Mouse (Mus musculus) embryonic facial prominence, embryonic 14.5 days (tissue): Measurements from ENCODE around the gene Mrc1. TPM values are rescaled to one million over a fixed set of nuclear protein-coding genes. Genes with fewer than 3 reads are reported as not detected.

Source experiments
- ATAC-seq: fragments of 200-750 bp; cut with Nextera tagmentation; 2 replicates; pipeline ENCODE4 v1.8.0; 2017; ENCODE audit warnings: low read depth, moderate number of reproducible peaks, moderate TSS enrichment
- DNase-seq: peaks from one replicate; pipeline ENCODE4 v3.0.0-alpha.2; 2015; ENCODE audit warnings: low spot score
- H3K27ac ChIP-seq: fragments of 300-500 bp; sonication (generic); replicated peaks from 2 replicates; pipeline ENCODE4 v1.5.1; 2014; ENCODE audit warnings: low read depth, mild to moderate bottlenecking, low read length, moderate library complexity
- H3K27me3 ChIP-seq: fragments of 300-500 bp; sonication (generic); replicated peaks from 2 replicates; pipeline ENCODE4 v1.6.1; 2014; ENCODE audit warnings: low read length; ENCODE audit not compliant: control insufficient read depth, insufficient read depth
- H3K36me3 ChIP-seq: fragments of 300-500 bp; sonication (generic); 2 replicates; pipeline ENCODE4 v1.6.1; 2014; ENCODE audit warnings: low read length, mixed read lengths; ENCODE audit not compliant: control insufficient read depth, insufficient read depth
- H3K4me1 ChIP-seq: fragments of 300-500 bp; sonication (generic); 2 replicates; pipeline ENCODE4 v1.6.1; 2014; ENCODE audit warnings: antibody characterized with exemption, low read length; ENCODE audit not compliant: control insufficient read depth, insufficient read depth
- H3K4me2 ChIP-seq: fragments of 300-500 bp; sonication (generic); 2 replicates; pipeline ENCODE4 v1.6.1; 2014; ENCODE audit warnings: low read depth, mild to moderate bottlenecking, low read length, moderate library complexity, mixed read lengths
- H3K4me3 ChIP-seq: fragments of 300-500 bp; sonication (generic); 2 replicates; pipeline ENCODE4 v1.5.1; 2014; ENCODE audit warnings: low read depth, mild to moderate bottlenecking, low read length
- H3K9ac ChIP-seq: fragments of 300-500 bp; sonication (generic); 2 replicates; pipeline ENCODE4 v1.6.1; 2014; ENCODE audit warnings: low read depth, mild to moderate bottlenecking, low read length, moderate library complexity, mixed read lengths
- H3K9me3 ChIP-seq: fragments of 300-500 bp; sonication (generic); 2 replicates; pipeline ENCODE4 v1.6.1; 2016; ENCODE audit warnings: low read length; ENCODE audit not compliant: control insufficient read depth
- WGBS: fragments of 180-500 bp; shearing (Covaris S2); extraction: QIAGEN DNeasy Blood & Tissue Kit; methylation state at CpG from one replicate; pipeline ENCODE4 v1.1.7; 2014; 5-methylcytosine and 5-hydroxymethylcytosine counted together
- polyA plus RNA-seq: library from polyadenylated mRNA; unstranded; fragments of >200 nt; fragmentation: Nextera tagmentation; extraction: Ambion mirVana; gene quantifications from 2 replicates; pipeline ENCODE4 v1.2.1, GENCODE M21; 2014

The Mrc1 gene
- polyA plus RNA-seq, 1 experiment from 2014 or later, result 21.0 TPM

- DNase-seq, result no peak
- no peak overlapping the region for H3K9ac ChIP-seq
- ATAC-seq, result no peak
- H3K27ac ChIP-seq, result no peak overlapping the region
- H3K4me3 ChIP-seq, result no peak overlapping the region
- H3K36me3 ChIP-seq, result no peaks in the 10 kb centered on the region
- no peaks in the 10 kb centered on the region for H3K4me1 ChIP-seq
- H3K4me2 ChIP-seq, result no peak overlapping the region
- 76% methylated on average over 3 of the region's 3 CpGs for WGBS
- H3K27me3 ChIP-seq, result no peaks in the 10 kb centered on the region
- no peaks in the 10 kb centered on the region for H3K9me3 ChIP-seq
These were observed 22.7 kb downstream of the Mrc1 start for GRCm38 (mm10) chr2:14251938-14252337.

DNA sequence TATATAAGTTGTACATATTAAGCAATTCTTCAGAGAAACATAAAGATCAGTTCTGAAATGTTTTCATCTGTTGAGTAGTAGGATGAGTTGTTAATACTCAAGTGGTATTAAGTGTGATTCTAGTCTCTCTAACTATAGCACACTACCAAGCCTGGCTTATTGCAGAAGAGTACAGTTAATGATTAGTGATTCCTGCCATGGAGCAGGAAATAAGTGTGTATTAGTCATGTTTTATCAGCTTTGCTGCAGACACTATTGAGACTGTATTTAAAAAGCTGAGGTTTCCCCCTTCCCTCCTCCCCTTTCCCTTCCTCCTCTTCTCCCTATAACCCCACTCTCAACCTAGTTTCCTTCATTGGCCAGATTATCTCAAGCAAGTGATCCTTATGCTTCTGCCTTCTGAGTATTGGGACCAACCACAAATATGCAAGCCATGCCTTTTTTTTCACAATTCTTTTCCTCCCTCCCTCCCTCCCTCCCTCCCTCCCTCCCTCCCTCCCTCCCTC, 29.2 kb downstream of the Mrc1 start:
- ATAC-seq, result no peak
- Histone ChIP-seq H3K4me2 (no peak overlapping the region), H3K9me3 (no peaks in the 10 kb centered on the region)

GRCm38 (mm10) chr2:14262090-14262489, 32.9 kb downstream of the Mrc1 start:
- DNase-seq (no peak), ATAC-seq (no peak)
- WGBS, result 82% methylated on average over 1 of the region's 1 CpGs
- no peak overlapping the region for H3K4me2 ChIP-seq
- H3K36me3 ChIP-seq, result no peaks in the 10 kb centered on the region
- no peaks in the 10 kb centered on the region for H3K4me1 ChIP-seq
- H3K27me3 ChIP-seq, result no peaks in the 10 kb centered on the region
- H3K27ac ChIP-seq, result no peak overlapping the region
- H3K9ac ChIP-seq, result no peak overlapping the region
- no peaks in the 10 kb centered on the region for H3K9me3 ChIP-seq
- no peak overlapping the region for H3K4me3 ChIP-seq

More for the DNA sequence above, 29.2 kb downstream of the Mrc1 start:
- Histone ChIP-seq H3K27me3 (no peaks in the 10 kb centered on the region), H3K36me3 (no peaks in the 10 kb centered on the region), H3K4me1 (no peaks in the 10 kb centered on the region), H3K27ac (no peak overlapping the region), H3K9ac (no peak overlapping the region), H3K4me3 (no peak overlapping the region)
- DNase-seq, result no peak

DNA sequence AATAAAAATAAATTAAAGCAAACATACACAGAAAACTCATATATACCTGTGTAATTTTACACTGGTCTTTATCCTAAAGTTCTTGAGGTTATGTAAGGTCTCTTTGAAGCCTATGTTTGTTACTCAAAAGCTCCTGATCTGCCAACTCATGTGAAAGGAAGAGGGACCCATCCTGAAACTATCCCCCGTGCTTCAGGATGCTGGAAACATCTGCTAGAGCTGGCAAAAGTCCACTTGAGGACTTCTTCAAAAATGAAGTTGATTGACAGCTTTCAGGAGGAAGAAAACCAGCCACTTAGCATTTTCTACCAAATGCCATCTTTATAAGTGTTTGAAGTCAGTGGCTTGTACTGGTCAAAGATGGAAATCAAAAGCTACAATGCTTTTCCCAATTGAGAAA, 40.0 kb downstream of the Mrc1 start:
- Histone ChIP-seq H3K9ac (no peak overlapping the region), H3K4me1 (no peaks in the 10 kb centered on the region), H3K27ac (no peak overlapping the region), H3K4me2 (no peak overlapping the region), H3K27me3 (no peaks in the 10 kb centered on the region), H3K36me3 (no peaks in the 10 kb centered on the region), H3K9me3 (no peaks in the 10 kb centered on the region), H3K4me3 (no peak overlapping the region)
- DNase-seq (no peak), ATAC-seq (no peak)
- 69% methylated on average over 1 of the region's 1 CpGs for WGBS

GRCm38 (mm10) chr2:14272088-14272487, 42.9 kb downstream of the Mrc1 start:
- DNase-seq (no peak), ATAC-seq (no peak)
- H3K9me3 ChIP-seq, result no peaks in the 10 kb centered on the region
- no peak overlapping the region for H3K4me3 ChIP-seq
- H3K27me3 ChIP-seq, result no peaks in the 10 kb centered on the region
- no peaks in the 10 kb centered on the region for H3K36me3 ChIP-seq
- H3K9ac ChIP-seq, result no peak overlapping the region
- 87% methylated on average over 1 of the region's 1 CpGs for WGBS
- no peaks in the 10 kb centered on the region for H3K4me1 ChIP-seq
- H3K27ac ChIP-seq, result no peak overlapping the region
- no peak overlapping the region for H3K4me2 ChIP-seq

GRCm38 (mm10) chr2:14275796-14276195, 46.6 kb downstream of the Mrc1 start:
- 79% methylated on average over 5 of the region's 5 CpGs for whole genome bisulfite sequencing
- Histone ChIP-seq H3K4me1 (no peaks in the 10 kb centered on the region), H3K4me2 (no peak overlapping the region), H3K9ac (no peak overlapping the region), H3K9me3 (no peaks in the 10 kb centered on the region), H3K27ac (no peak overlapping the region), H3K36me3 (no peaks in the 10 kb centered on the region), H3K27me3 (no peaks in the 10 kb centered on the region), H3K4me3 (no peak overlapping the region)
- no peak for ATAC-seq
- no peak for DNase-seq

GRCm38 (mm10) chr2:14279256-14279655, 50.1 kb downstream of the Mrc1 start:
- H3K9ac ChIP-seq, result no peak overlapping the region
- 57% methylated on average over 2 of the region's 2 CpGs for WGBS
- DNase-seq, result no peak

GRCm38 (mm10) chr2:14279795-14280194, 50.6 kb downstream of the Mrc1 start:
- Histone ChIP-seq H3K4me1 (no peaks in the 10 kb centered on the region), H3K9ac (no peak overlapping the region), H3K4me2 (no peak overlapping the region), H3K27me3 (no peaks in the 10 kb centered on the region), H3K27ac (no peak overlapping the region), H3K4me3 (no peak overlapping the region), H3K9me3 (no peaks in the 10 kb centered on the region), H3K36me3 (no peaks in the 10 kb centered on the region)
- DNase-seq (no peak), ATAC-seq (no peak)
- 72% methylated on average over 6 of the region's 6 CpGs for WGBS

More at GRCm38 (mm10) chr2:14279256-14279655, 50.1 kb downstream of the Mrc1 start:
- H3K4me3 ChIP-seq, result no peak overlapping the region
- H3K4me2 ChIP-seq, result no peak overlapping the region
- H3K36me3 ChIP-seq, result no peaks in the 10 kb centered on the region
- no peaks in the 10 kb centered on the region for H3K27me3 ChIP-seq
- no peaks in the 10 kb centered on the region for H3K9me3 ChIP-seq
- ATAC-seq, result no peak
- H3K27ac ChIP-seq, result no peak overlapping the region
- H3K4me1 ChIP-seq, result no peaks in the 10 kb centered on the region

- ATAC-seq, result peak; percentile 50; the same call in 1 of the 2 replicates
- Histone ChIP-seq H3K27ac (no peak overlapping the region), H3K4me1 (no peaks in the 10 kb centered on the region), H3K4me2 (no peak overlapping the region), H3K9me3 (no peaks in the 10 kb centered on the region), H3K27me3 (no peaks in the 10 kb centered on the region), H3K9ac (no peak overlapping the region), H3K4me3 (no peak overlapping the region), H3K36me3 (no peaks in the 10 kb centered on the region)
- peak; percentile 88 for DNase-seq
- WGBS, result 33% methylated on average over 5 of the region's 5 CpGs
These were observed 66.1 kb downstream of the Mrc1 start for GRCm38 (mm10) chr2:14295334-14295733.
